Mouse (Mus musculus) C2C12 (cell line): ENCODE data around the gene Ubxn11.

Experiments
- CTCF ChIP-seq: IDR thresholded peaks from one replicate; pipeline ENCODE4 v1.5.1; 2011; ENCODE audit not compliant: control insufficient read depth, insufficient read depth, insufficient read length
- USF1 ChIP-seq: IDR thresholded peaks from one replicate; pipeline ENCODE4 v1.6.1; 2011; ENCODE audit warnings: low read depth, mild to moderate bottlenecking, control low read depth, moderate library complexity

- no peak for TF ChIP-seq CTCF
- TF ChIP-seq USF1, result no peak
These were observed 26.6 kb downstream of the Ubxn11 start for GRCm38 (mm10) chr4:134128983-134129362.
